Mouse (Mus musculus) megakaryocyte, embryonic 14.5 days (primary cell): ENCODE measurements around the gene Cdk9.

ENCODE experiments used
- FLI1 ChIP-seq: IDR thresholded peaks from 2 replicates; pipeline ENCODE4 v1.6.1; 2012; ENCODE audit warnings: low read length, inconsistent platforms, mixed read lengths
- GATA1 ChIP-seq: IDR thresholded peaks from 3 replicates; pipeline ENCODE4 v1.6.1; 2012; ENCODE audit warnings: mixed read lengths, low read length, inconsistent platforms, borderline replicate concordance

DNA sequence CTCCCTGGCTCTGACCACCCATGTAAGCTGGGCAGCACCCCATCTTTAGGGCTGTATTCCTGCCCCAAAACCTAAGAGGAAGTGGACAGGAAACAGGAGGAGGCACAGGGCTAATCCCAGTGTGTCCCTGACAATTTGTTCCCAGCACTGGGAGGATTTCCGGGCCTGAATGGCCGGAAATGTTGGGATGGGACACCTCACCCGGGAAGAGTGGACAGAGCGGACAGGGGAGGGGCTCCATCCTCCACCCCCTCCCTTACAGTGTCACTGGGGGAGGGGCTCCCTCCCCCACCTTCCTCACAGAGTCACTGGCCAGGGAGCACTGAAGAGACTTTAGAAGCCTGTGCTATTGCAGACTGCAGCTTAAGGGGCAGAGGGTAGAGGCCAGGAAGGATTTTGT lies 22.1 kb upstream of the Cdk9 start:
- TF ChIP-seq GATA1, result no peak
- TF ChIP-seq FLI1, result no peak
